In the genomic region with DNA sequence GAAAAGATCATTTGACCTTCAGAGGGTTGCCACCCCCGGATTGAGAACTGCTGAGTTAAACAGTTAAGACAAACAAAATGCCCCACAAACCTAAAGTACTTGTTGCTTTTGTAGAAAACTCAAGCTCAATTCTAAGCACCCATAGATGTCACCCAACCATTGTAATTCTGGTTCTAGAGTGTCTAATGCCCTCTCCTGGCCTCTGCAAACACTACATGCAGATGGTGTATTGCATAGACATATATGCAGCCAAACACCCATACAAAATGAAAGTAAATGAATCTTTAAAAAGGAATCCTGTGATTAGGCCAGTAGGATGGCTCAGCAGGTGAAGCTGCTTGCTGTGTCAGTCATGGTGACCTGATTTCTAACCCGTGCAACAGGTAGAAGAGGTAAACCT, we compare ENCODE assay signal across 8 mouse cellular contexts. TPM values are rescaled to one million over a fixed set of nuclear protein-coding genes. Genes with fewer than 3 reads are reported as not detected.
A peak's percentile ranks its signal among the peaks of the same experiment; 100 is the strongest.
DNase-seq lines count a peak whose midpoint lies in the region; ATAC-seq and TF ChIP-seq lines count a peak whose summit lies in the region.

No protein-coding gene starts in this region.

- TF ChIP-seq POLR2A in CH12.LX (IDR thresholded peaks at IDR 0.05; ENCODE audit: low read depth, low read length), result no peak

- no peaks in the 10 kb centered on the region for H3K4me1 ChIP-seq in hindbrain, postnatal 0 days (ENCODE audit: insufficient read depth, low read length)
- peaks cover 6% of the 10 kb centered on the region for H3K4me1 ChIP-seq in hindbrain, embryonic 16.5 days (ENCODE audit: control insufficient read depth, insufficient read depth, low read depth, low read length)
- H3K4me1 ChIP-seq in CH12.LX (ENCODE audit: control insufficient read depth in 1 of 2, insufficient read depth in 2 of 2), result peaks cover 0 to 34% of the 10 kb centered on the region in 2 experiments; a peak in 2 of 4 replicates

- H3K4me3 ChIP-seq in hindbrain, postnatal 0 days (ENCODE audit: low read length), result no peak overlapping the region
- no peak overlapping the region for H3K4me3 ChIP-seq in hindbrain, embryonic 16.5 days (ENCODE audit: low read length)
- no peak overlapping the region for H3K4me3 ChIP-seq in CH12.LX (replicated peaks in 1 of 3; ENCODE audit: low read depth in 2 of 3, low read length in 2 of 3, poor library complexity in 1 of 3)

- TF ChIP-seq EP300 in CH12.LX (IDR thresholded peaks at IDR 0.05; ENCODE audit: low read length), result no peak

- dilution Hi-C loops in CH12.LX (cut with MboI; ENCODE audit: extremely low pct_ligation_motif_present, extremely low pct_unique_long_range_greater_than_20kb, low sequenced_read_pairs), result no loop called here

- in situ Hi-C loops in CH12.LX (cut with MboI; ENCODE audit: low pct_ligation_motif_present, low pct_unique_long_range_greater_than_20kb, low sequenced_read_pairs), result no loop called here

- H3K27ac ChIP-seq in hindbrain, postnatal 0 days, result no peak overlapping the region
- H3K27ac ChIP-seq in hindbrain, embryonic 16.5 days (ENCODE audit: low read depth, low read length), result no peak overlapping the region
- no peak overlapping the region for H3K27ac ChIP-seq in CH12.LX (ENCODE audit: insufficient read depth, low read depth)

- ATAC-seq in hindbrain, postnatal 0 days, result peak; percentile 55; the same call in 1 of the 2 replicates
- ATAC-seq in hindbrain, embryonic 16.5 days, result no peak
- peak; percentile 88 for ATAC-seq in megakaryocyte-erythroid progenitor cell, adult 5-6 weeks (replicated peaks; ENCODE audit: low FRiP score, low TSS enrichment, poor library complexity, severe bottlenecking)

- H3K79me2 ChIP-seq in CH12.LX (replicated peaks; ENCODE audit: control insufficient read depth, extremely low read depth, insufficient read depth, poor library complexity, severe bottlenecking), result peaks cover 48% of the 10 kb centered on the region

- no peak overlapping the region for H3K4me2 ChIP-seq in hindbrain, postnatal 0 days (ENCODE audit: low read depth, low read length)
- H3K4me2 ChIP-seq in hindbrain, embryonic 16.5 days (ENCODE audit: low read length), result no peak overlapping the region
- no peak overlapping the region for H3K4me2 ChIP-seq in CH12.LX (ENCODE audit: insufficient read depth, low read depth, poor library complexity, severe bottlenecking)

- peak; percentile 47 for DNase-seq in hindbrain, postnatal 0 days (ENCODE audit: low spot score)
- peak; percentile 60 for DNase-seq in CH12.LX (ENCODE audit: extremely low read depth)
- DNase-seq in brain, adult 2 months (ENCODE audit: low read depth, low spot score), result peak; percentile 36
- DNase-seq in gastrocnemius, postnatal 14 days, result no peak
- no peak for DNase-seq in cerebellum, adult 18-20 months
- DNase-seq in testis, postnatal 10 days (ENCODE audit: low spot score), result no peak

- H3K27me3 ChIP-seq in hindbrain, postnatal 0 days (ENCODE audit: insufficient read depth, low read length), result no peaks in the 10 kb centered on the region
- H3K27me3 ChIP-seq in hindbrain, embryonic 16.5 days (replicated peaks; ENCODE audit: control insufficient read depth, insufficient read depth, low read length), result no peaks in the 10 kb centered on the region
- no peaks in the 10 kb centered on the region for H3K27me3 ChIP-seq in CH12.LX (replicated peaks)

- intact Hi-C loops in gastrocnemius, postnatal 14 days (cut with DNase I; ENCODE audit: low total_unique reads), result no loop called here

- H3K9ac ChIP-seq in hindbrain, postnatal 0 days (replicated peaks; ENCODE audit: low read length), result no peak overlapping the region
- no peak overlapping the region for H3K9ac ChIP-seq in hindbrain, embryonic 16.5 days (ENCODE audit: low read depth, low read length)
- no peak overlapping the region for H3K9ac ChIP-seq in CH12.LX (ENCODE audit: insufficient read depth, low read depth)

- TF ChIP-seq RAD21 in CH12.LX (IDR thresholded peaks at IDR 0.05; ENCODE audit: low read depth, low read length), result peak; percentile 73

- peak; percentile 61 for TF ChIP-seq CTCF in hindbrain, postnatal 0 days (IDR thresholded peaks at IDR 0.05; ENCODE audit: low read depth)
- TF ChIP-seq CTCF in CH12.LX (conservative IDR thresholded peaks at IDR 0.05 in 1 of 2, IDR thresholded peaks at IDR 0.05 in 1 of 2; ENCODE audit: low read depth in 2 of 2, low read length in 2 of 2), result peak; percentile 21 to 75; a peak in 3 of 4 replicates

- H3K36me3 ChIP-seq in hindbrain, postnatal 0 days (ENCODE audit: insufficient read depth, low read length), result peaks cover 58% of the 10 kb centered on the region
- H3K36me3 ChIP-seq in hindbrain, embryonic 16.5 days (ENCODE audit: control insufficient read depth, insufficient read depth, low read length), result peaks cover 44% of the 10 kb centered on the region
- H3K36me3 ChIP-seq in CH12.LX (replicated peaks in 1 of 2; ENCODE audit: control insufficient read depth in 1 of 2, insufficient read depth in 1 of 2, low read length in 1 of 2), result peaks cover 45 to 87% of the 10 kb centered on the region in 2 experiments

- 91% methylated on average over 2 of the region's 2 CpGs for WGBS in hindbrain, postnatal 0 days
- WGBS in hindbrain, embryonic 16.5 days, result 84% methylated on average over 2 of the region's 2 CpGs

- H3K9me3 ChIP-seq in hindbrain, postnatal 0 days (ENCODE audit: low read length), result no peaks in the 10 kb centered on the region
- no peaks in the 10 kb centered on the region for H3K9me3 ChIP-seq in hindbrain, embryonic 16.5 days (ENCODE audit: control insufficient read depth, low read length)
- no peaks in the 10 kb centered on the region for H3K9me3 ChIP-seq in CH12.LX (replicated peaks; ENCODE audit: low read length)

TF ChIP-seq in CH12.LX, 34 proteins besides CTCF, POLR2A, EP300 and RAD21:
- TF ChIP-seq ETS1 (conservative IDR thresholded peaks at IDR 0.05; ENCODE audit: low read depth, low read length), result no peak
- TF ChIP-seq SMC3 (IDR thresholded peaks at IDR 0.05; ENCODE audit: low read depth, low read length), result peak; percentile 71

RNA-seq across cellular contexts. Expression of a gene that starts 8.6 kb away (rescaled TPM):
- total RNA-seq in hindbrain, postnatal 0 days (2014; rRNA removed), result 121 and 129 TPM in 2 replicates
- 140 and 143 TPM in 2 replicates for polyA plus RNA-seq in hindbrain, postnatal 0 days (2015; fragmentation: Nextera tagmentation; extraction: Ambion mirVana)
- 195 and 223 TPM in 2 replicates for polyA plus RNA-seq in hindbrain, embryonic 16.5 days (2015; fragmentation: Nextera tagmentation; extraction: Ambion mirVana)
- total RNA-seq in CH12.LX (2012; rRNA removed), result 77.6 and 88.1 TPM in 2 replicates
- total RNA-seq in CH12.LX (2014; rRNA removed), result 197 and 234 TPM in 2 replicates
- polyA plus RNA-seq in CH12.LX (2012; ENCODE audit: insufficient read length, low read depth), result 212 and 216 TPM in 2 replicates
- total RNA-seq in megakaryocyte-erythroid progenitor cell, adult 5-6 weeks (2014; fragmentation: Nextera tagmentation), result 209 and 234 TPM in 2 replicates
- total RNA-seq in megakaryocyte-erythroid progenitor cell, adult 5-6 weeks (2017), result 309 and 378 TPM in 2 replicates
- 100 to 1,000 TPM; 109 TPM for total RNA-seq in gastrocnemius, postnatal 14 days (2021)

Comparison
In these comparisons a context has a peak if more than half of its experiments do, and no peak if none do; other contexts are left out.
1. DNase-seq: peak in hindbrain, postnatal 0 days (single experiment), CH12.LX (single experiment) and brain, adult 2 months (single experiment); none in gastrocnemius, postnatal 14 days (single experiment), cerebellum, adult 18-20 months (0 of 2) and testis, postnatal 10 days (single experiment).